23 mouse cellular contexts compared by ENCODE assay signal in the genomic region with DNA sequence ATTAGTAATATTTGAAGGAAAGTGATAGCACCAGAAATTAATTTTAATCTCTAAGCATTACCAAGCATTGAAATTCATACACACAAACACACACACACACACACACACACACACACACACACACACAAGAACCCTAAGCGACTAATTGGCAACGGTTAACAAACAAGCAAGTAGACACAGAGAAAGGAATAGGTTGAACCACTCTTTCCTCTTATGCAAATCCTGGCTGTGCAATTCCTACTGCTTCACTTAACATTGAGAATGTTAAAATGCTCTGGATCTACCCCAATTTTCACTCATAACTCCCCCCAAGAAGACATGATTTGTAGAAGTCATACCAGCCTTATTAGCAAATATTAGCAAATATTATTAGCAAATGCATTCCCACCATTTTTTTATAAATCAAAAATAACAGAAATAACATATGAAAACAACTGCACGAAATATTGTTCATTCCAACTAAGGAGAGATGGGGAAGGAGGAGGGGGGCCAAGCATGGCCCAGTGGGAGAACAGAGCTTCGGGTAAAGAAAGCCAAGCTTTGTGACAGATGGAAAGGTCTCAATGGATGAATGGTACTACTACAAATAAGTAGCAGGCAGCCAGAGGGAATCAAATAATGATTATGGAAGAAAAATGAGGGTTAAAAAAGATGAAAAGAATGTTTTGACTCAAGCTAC.
DNase-seq lines count a peak whose midpoint lies in the region; ATAC-seq lines count a peak whose summit lies in the region.
"Had no signal": no experiment of that assay in that cellular context is flagged by ENCODE, and none has a peak within 500 bp of the region (broad histone marks: within the 10 kb centered on the region; RNA-seq: fewer than 3 reads in every experiment).

No protein-coding gene starts in this region.

- ATAC-seq in forebrain, embryonic 16.5 days = peak; percentile 92
- peak; percentile 88 for ATAC-seq in hindbrain, embryonic 16.5 days
- ATAC-seq: activated CD4-positive, CD25-positive, alpha-beta regulatory T cell, adult 4 months; intestine, embryonic 15.5 days; liver, embryonic 12.5 days had no signal

- H3K4me2 ChIP-seq in forebrain, embryonic 16.5 days (ENCODE audit: low read length) = no peak overlapping the region
- no peak overlapping the region for H3K4me2 ChIP-seq in hindbrain, embryonic 16.5 days (ENCODE audit: low read length)
- H3K4me2 ChIP-seq: embryonic facial prominence, embryonic 13.5 days; intestine, embryonic 15.5 days; liver, embryonic 12.5 days had no signal

- peaks cover 16% of the 10 kb centered on the region for H3K4me1 ChIP-seq in forebrain, embryonic 10.5 days
- peaks cover 7% of the 10 kb centered on the region for H3K4me1 ChIP-seq in forebrain, embryonic 16.5 days (replicated peaks; ENCODE audit: control insufficient read depth, insufficient read depth, low read length)
- H3K4me1 ChIP-seq in hindbrain, embryonic 16.5 days (ENCODE audit: control insufficient read depth, insufficient read depth, low read depth, low read length) = no peaks in the 10 kb centered on the region
- no peaks in the 10 kb centered on the region for H3K4me1 ChIP-seq in heart, embryonic 10.5 days
- H3K4me1 ChIP-seq: embryonic facial prominence, embryonic 13.5 days; intestine, embryonic 15.5 days; liver, embryonic 12.5 days had no signal

- H3K4me3 ChIP-seq in forebrain, embryonic 10.5 days = no peak overlapping the region
- no peak overlapping the region for H3K4me3 ChIP-seq in forebrain, embryonic 16.5 days (replicated peaks; ENCODE audit: low read length)
- no peak overlapping the region for H3K4me3 ChIP-seq in hindbrain, embryonic 16.5 days (ENCODE audit: low read length)
- H3K4me3 ChIP-seq in heart, embryonic 10.5 days = no peak overlapping the region
- H3K4me3 ChIP-seq: embryonic facial prominence, embryonic 13.5 days; intestine, embryonic 15.5 days; liver, embryonic 12.5 days had no signal

- H3K27ac ChIP-seq in forebrain, embryonic 10.5 days = peak overlapping the region; percentile 79
- peak overlapping the region; percentile 69 for H3K27ac ChIP-seq in forebrain, embryonic 16.5 days (ENCODE audit: low read length)
- H3K27ac ChIP-seq in hindbrain, embryonic 16.5 days (ENCODE audit: low read depth, low read length) = no peak overlapping the region
- H3K27ac ChIP-seq in heart, embryonic 10.5 days = no peak overlapping the region
- H3K27ac ChIP-seq: embryonic facial prominence, embryonic 13.5 days; intestine, embryonic 15.5 days; liver, embryonic 12.5 days had no signal

- H3K36me3 ChIP-seq in forebrain, embryonic 10.5 days (replicated peaks) = no peaks in the 10 kb centered on the region
- H3K36me3 ChIP-seq in forebrain, embryonic 16.5 days (ENCODE audit: control insufficient read depth, insufficient read depth) = no peaks in the 10 kb centered on the region
- no peaks in the 10 kb centered on the region for H3K36me3 ChIP-seq in hindbrain, embryonic 16.5 days (ENCODE audit: control insufficient read depth, insufficient read depth, low read length)
- no peaks in the 10 kb centered on the region for H3K36me3 ChIP-seq in heart, embryonic 10.5 days
- H3K36me3 ChIP-seq: embryonic facial prominence, embryonic 13.5 days; G1E; intestine, embryonic 15.5 days; liver, embryonic 12.5 days had no signal

- H3K9ac ChIP-seq in forebrain, embryonic 16.5 days (replicated peaks; ENCODE audit: low read depth, low read length) = no peak overlapping the region
- no peak overlapping the region for H3K9ac ChIP-seq in hindbrain, embryonic 16.5 days (ENCODE audit: low read depth, low read length)
- H3K9ac ChIP-seq: embryonic facial prominence, embryonic 13.5 days; intestine, embryonic 15.5 days; liver, embryonic 12.5 days had no signal

- peak; percentile 28 for DNase-seq in embryo, embryonic 10.5 days (ENCODE audit: low spot score)
- no peak for DNase-seq in embryo, embryonic 10 days (ENCODE audit: low spot score)
- no peak for DNase-seq in forebrain, embryonic 10.5 days (ENCODE audit: extremely low spot score, low spot score)
- DNase-seq in heart, embryonic 10.5 days (ENCODE audit: low spot score) = no peak
- no peak for DNase-seq in liver
- no peak for DNase-seq in kidney, postnatal 4 days
- DNase-seq: adrenal gland, postnatal 10 days; cerebellum, adult 11 months; heart, postnatal 4 days; kidney, adult 9 months; kidney, postnatal 25 days; layer of hippocampus, adult 9-11 months; lung, adult 2 months; lung, postnatal 36 days; retina, postnatal 1 day; thymus, postnatal 14 days had no signal

- no peaks in the 10 kb centered on the region for H3K27me3 ChIP-seq in forebrain, embryonic 10.5 days (ENCODE audit: poor library complexity, severe bottlenecking)
- H3K27me3 ChIP-seq in forebrain, embryonic 16.5 days (replicated peaks; ENCODE audit: control insufficient read depth, insufficient read depth, low read length) = no peaks in the 10 kb centered on the region
- no peaks in the 10 kb centered on the region for H3K27me3 ChIP-seq in hindbrain, embryonic 16.5 days (replicated peaks; ENCODE audit: control insufficient read depth, insufficient read depth, low read length)
- no peaks in the 10 kb centered on the region for H3K27me3 ChIP-seq in heart, embryonic 10.5 days (ENCODE audit: insufficient read depth, poor library complexity, severe bottlenecking)
- H3K27me3 ChIP-seq: embryonic facial prominence, embryonic 13.5 days; intestine, embryonic 15.5 days; liver, embryonic 12.5 days had no signal

- 0 out of 2 replicates have a peak, but pooled peaks cover 3% of the 10 kb centered on the region for H3K9me3 ChIP-seq in forebrain, embryonic 10.5 days
- H3K9me3 ChIP-seq in forebrain, embryonic 16.5 days (ENCODE audit: control insufficient read depth, low read length) = no peaks in the 10 kb centered on the region
- no peaks in the 10 kb centered on the region for H3K9me3 ChIP-seq in hindbrain, embryonic 16.5 days (ENCODE audit: control insufficient read depth, low read length)
- H3K9me3 ChIP-seq in heart, embryonic 10.5 days = no peaks in the 10 kb centered on the region
- H3K9me3 ChIP-seq: embryonic facial prominence, embryonic 13.5 days; intestine, embryonic 15.5 days had no signal

- WGBS in forebrain, embryonic 10.5 days = 61% methylated on average over 4 of the region's 4 CpGs
- 9% methylated on average over 4 of the region's 4 CpGs for WGBS in forebrain, embryonic 16.5 days
- 44% methylated on average over 4 of the region's 4 CpGs for WGBS in hindbrain, embryonic 16.5 days
- 84% methylated on average over 4 of the region's 4 CpGs for WGBS in heart, embryonic 10.5 days

Comparison
In these comparisons a context has a peak if more than half of its experiments do, and no peak if none do; other contexts are left out.
1. H3K27ac ChIP-seq: peak in forebrain, embryonic 10.5 days (single experiment) and forebrain, embryonic 16.5 days (single experiment); none in hindbrain, embryonic 16.5 days (single experiment) and heart, embryonic 10.5 days (single experiment).